Mouse (Mus musculus): Measurements from ENCODE around the gene Camk2g. TPM values are rescaled to one million over a fixed set of nuclear protein-coding genes. Genes with fewer than 3 reads are reported as not detected.

The Camk2g gene
- polyA plus RNA-seq, 1 experiment from 2014 or later: 48.8 TPM

DNA sequence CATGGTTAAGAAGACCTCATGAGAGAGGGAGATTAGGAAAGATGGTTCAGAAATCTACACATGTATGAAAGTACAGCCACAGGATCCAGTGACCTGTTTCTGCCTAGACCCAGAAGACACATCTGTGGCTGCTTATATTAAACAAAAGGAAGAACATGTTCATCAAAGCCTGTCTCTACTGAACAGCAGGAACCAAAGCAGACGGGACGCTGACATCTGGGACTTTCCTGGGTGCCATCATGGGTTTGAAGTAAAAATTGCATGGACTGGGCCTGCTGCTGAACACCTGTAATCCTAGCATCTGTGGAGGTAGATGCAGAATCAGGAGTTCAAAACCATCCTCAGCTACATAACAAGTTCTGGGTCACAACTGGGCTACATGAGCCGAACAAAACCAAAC, 34.6 kb upstream of the Camk2g start:
- DNase-seq (ENCODE audit: low spot score): no peak
- Histone ChIP-seq H3K27ac (no peak overlapping the region), H3K9me3 (no peaks in the 10 kb centered on the region), H3K36me3 (no peaks in the 10 kb centered on the region), H3K4me3 (no peak overlapping the region), H3K4me1 (replicated peaks) (no peaks in the 10 kb centered on the region), H3K27me3 (ENCODE audit: insufficient read depth, poor library complexity, severe bottlenecking) (no peaks in the 10 kb centered on the region)
- 87% methylated on average over 3 of the region's 3 CpGs for WGBS

DNA sequence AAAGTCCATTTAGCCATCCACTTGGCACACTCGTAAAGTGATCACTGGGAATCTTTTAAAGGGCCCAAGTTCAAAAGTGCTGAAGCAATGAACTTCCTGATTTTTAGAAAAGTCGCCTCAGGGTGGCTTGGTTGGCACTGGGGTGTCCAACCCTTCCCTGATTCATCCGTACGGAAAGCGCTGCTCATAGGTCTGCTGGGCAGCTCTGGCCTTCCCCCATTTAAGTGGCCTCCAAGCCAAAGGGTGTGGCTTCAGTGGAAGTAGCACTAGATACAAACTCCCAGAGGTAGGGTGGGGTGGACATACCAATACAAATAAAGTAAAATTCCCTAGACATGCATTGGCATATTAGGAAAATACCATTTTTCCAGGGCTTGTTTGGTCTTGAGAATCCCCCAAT, 33.6 kb upstream of the Camk2g start:
- no peaks in the 10 kb centered on the region for H3K9me3 ChIP-seq
- H3K4me1 ChIP-seq (replicated peaks): no peaks in the 10 kb centered on the region
- H3K36me3 ChIP-seq: no peaks in the 10 kb centered on the region
- WGBS: 90% methylated on average over 5 of the region's 5 CpGs
- no peak overlapping the region for H3K27ac ChIP-seq
- H3K27me3 ChIP-seq (ENCODE audit: insufficient read depth, poor library complexity, severe bottlenecking): no peaks in the 10 kb centered on the region
- H3K4me3 ChIP-seq: no peak overlapping the region
- no peak for DNase-seq (ENCODE audit: low spot score)

DNA sequence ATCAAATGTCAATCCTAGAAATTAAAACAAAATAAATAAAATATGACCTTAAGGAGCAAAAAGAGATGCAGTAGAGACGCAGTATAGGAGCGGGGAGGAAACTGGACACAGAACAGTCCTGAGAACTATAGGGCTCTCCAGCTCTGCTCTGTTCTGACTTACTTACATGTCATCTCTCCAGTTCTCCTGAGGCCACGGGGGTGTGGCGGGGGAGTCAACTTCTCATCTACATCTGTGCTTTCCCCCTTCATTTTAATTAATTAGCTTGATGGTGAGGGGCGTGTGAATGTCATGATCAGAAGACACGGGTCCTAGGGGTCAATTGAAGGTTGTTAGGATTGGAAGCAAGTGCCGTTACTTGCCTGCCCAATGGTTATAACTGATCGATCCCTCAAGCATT, 33.2 kb upstream of the Camk2g start:
- DNase-seq (ENCODE audit: low spot score): no peak
- WGBS: 86% methylated on average over 8 of the region's 8 CpGs
- H3K36me3 ChIP-seq: no peaks in the 10 kb centered on the region

DNA sequence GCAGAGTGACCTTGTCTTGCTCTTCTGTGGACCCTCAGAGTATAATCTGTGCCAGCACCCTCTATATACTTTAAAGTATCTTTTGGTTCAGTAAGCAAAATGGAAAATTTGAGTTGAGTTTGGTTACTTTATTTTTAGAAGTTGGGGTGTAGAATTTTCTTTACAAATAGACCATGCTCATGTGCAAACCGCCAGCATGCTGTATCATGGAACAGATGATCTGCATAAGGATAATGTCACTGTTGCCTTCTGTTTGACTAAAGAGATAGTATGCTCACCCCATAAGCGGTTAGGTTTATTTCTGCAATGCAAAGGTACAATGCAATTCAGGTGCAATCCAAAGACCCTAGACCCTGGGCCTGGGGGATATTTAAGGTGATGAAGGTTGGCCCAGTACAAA, 31.6 kb upstream of the Camk2g start:
- no peaks in the 10 kb centered on the region for H3K36me3 ChIP-seq
- H3K27ac ChIP-seq: no peak overlapping the region
- no peaks in the 10 kb centered on the region for H3K27me3 ChIP-seq (ENCODE audit: insufficient read depth, poor library complexity, severe bottlenecking)
- no peaks in the 10 kb centered on the region for H3K9me3 ChIP-seq
- DNase-seq (ENCODE audit: low spot score): no peak
- H3K4me1 ChIP-seq (replicated peaks): no peaks in the 10 kb centered on the region
- WGBS: 96% methylated on average over 2 of the region's 2 CpGs
- no peak overlapping the region for H3K4me3 ChIP-seq

More for the DNA sequence above, 33.2 kb upstream of the Camk2g start:
- no peak overlapping the region for H3K4me3 ChIP-seq
- no peaks in the 10 kb centered on the region for H3K9me3 ChIP-seq
- no peaks in the 10 kb centered on the region for H3K27me3 ChIP-seq (ENCODE audit: insufficient read depth, poor library complexity, severe bottlenecking)
- no peaks in the 10 kb centered on the region for H3K4me1 ChIP-seq (replicated peaks)
- H3K27ac ChIP-seq: no peak overlapping the region

DNA sequence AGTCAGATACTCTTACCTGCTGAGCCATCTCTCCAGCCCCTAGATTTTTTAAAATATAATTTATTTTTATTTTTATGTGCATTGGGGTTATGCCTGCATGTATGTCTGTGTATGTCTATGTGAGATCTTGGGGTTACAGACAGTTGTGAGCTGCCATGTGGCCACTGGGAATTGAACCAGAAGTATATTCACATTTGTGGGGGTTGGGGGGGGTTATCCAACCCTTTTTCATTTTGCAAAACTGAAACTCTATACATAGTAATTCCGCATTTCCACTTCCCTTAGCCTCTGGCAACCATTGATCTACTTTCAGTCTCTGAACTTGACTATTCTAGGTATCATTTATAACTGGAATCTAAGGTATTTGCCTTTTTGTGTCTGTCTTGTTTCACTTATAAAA, 30.6 kb upstream of the Camk2g start:
- no peak overlapping the region for H3K4me3 ChIP-seq
- DNase-seq (ENCODE audit: low spot score): no peak
- H3K4me1 ChIP-seq (replicated peaks): no peaks in the 10 kb centered on the region
- no peaks in the 10 kb centered on the region for H3K27me3 ChIP-seq (ENCODE audit: insufficient read depth, poor library complexity, severe bottlenecking)
- H3K27ac ChIP-seq: no peak overlapping the region
- WGBS: 92% methylated on average over 1 of the region's 1 CpGs
- H3K36me3 ChIP-seq: no peaks in the 10 kb centered on the region
- H3K9me3 ChIP-seq: no peaks in the 10 kb centered on the region

DNA sequence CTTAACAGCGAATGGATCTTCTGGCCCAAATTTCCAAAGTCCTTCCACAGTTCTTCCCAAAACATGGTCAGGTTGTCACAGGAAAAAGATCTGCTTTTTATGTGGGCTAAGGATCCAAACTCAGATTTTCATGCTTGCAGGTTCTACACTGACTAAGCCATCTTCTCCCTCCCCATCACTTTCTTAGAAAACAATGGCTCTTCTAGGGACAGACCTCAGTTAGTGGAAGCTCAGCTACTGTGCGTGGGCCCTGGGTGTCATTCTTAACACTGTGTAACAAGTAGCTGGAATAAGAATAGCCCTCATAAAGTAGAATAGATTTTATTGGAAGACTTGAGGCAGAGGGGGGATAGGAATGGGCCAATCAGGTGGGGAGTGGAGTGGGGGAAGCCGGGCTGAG, 21.6 kb upstream of the Camk2g start:
- 90% methylated on average over 3 of the region's 3 CpGs for WGBS
- no peaks in the 10 kb centered on the region for H3K27me3 ChIP-seq (ENCODE audit: insufficient read depth, poor library complexity, severe bottlenecking)
- no peak overlapping the region for H3K4me3 ChIP-seq
- H3K27ac ChIP-seq: no peak overlapping the region
- H3K9me3 ChIP-seq: 0 out of 2 replicates have a peak, but pooled peaks cover 7% of the 10 kb centered on the region
- no peaks in the 10 kb centered on the region; the same call in 1 of the 2 replicates for H3K4me1 ChIP-seq (replicated peaks)
- H3K36me3 ChIP-seq: no peaks in the 10 kb centered on the region
- DNase-seq (ENCODE audit: low spot score): no peak

DNA sequence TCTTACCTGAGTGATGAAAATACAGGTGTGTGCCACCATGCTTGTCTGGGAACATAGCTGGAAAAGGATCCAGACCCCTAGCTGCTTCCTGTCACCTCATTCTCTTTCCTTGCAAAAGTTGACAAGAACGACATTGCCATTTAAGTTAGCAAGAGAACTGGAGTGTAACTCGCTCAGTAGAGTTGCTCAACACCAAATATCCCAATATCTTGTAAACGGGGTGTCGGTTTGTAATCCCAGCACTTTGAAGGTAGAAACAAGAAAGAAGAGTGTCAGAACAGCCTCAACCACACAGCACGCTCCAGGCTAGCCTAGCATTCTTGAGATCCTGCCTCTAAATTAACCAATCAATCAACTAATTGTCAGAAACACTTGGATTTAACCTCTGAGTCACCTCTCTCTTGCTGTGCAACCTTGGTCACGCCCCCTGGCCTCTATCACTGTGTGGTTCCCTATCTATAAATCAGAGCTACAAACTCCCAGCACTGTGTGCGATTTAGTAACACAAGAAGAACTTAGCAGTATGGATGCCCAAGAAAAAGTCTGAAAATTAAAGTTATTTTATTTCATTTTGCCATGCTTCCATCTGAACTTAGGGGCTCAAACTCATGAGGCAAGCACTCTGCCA, 18.0 kb upstream of the Camk2g start:
- no peak overlapping the region for H3K27ac ChIP-seq
- no peaks in the 10 kb centered on the region; the same call in 1 of the 2 replicates for H3K4me1 ChIP-seq (replicated peaks)
- H3K36me3 ChIP-seq: no peaks in the 10 kb centered on the region
- H3K4me3 ChIP-seq: no peak overlapping the region
- 0 out of 2 replicates have a peak, but pooled peaks cover 7% of the 10 kb centered on the region for H3K9me3 ChIP-seq
- DNase-seq (ENCODE audit: low spot score): no peak
- 74% methylated on average over 7 of the region's 7 CpGs for WGBS
- no peaks in the 10 kb centered on the region for H3K27me3 ChIP-seq (ENCODE audit: insufficient read depth, poor library complexity, severe bottlenecking)

DNA sequence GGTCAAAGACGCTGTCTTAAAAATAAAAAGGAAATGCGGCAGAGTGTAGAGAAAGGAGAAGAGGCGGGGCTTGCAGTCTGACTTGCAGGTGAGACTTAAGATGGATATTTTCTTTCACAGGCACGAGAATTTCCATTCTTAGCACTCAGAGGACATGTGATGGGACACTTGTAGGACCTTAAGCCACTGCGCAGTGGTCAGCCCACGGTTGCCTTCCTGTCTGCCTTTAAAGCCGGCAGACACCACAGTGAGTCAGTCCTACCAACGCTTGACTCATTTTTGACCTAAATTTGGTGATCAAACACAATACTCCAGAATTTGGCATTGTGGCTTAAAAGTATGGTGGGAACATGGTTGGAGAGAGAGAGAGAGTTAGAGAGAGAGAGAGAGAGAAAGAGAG, 17.3 kb upstream of the Camk2g start:
- DNase-seq (ENCODE audit: low spot score): no peak
- H3K9me3 ChIP-seq: 0 out of 2 replicates have a peak, but pooled peaks cover 4% of the 10 kb centered on the region
- peaks cover under 1% of the 10 kb centered on the region; the same call in 1 of the 2 replicates for H3K4me1 ChIP-seq (replicated peaks)
- no peak overlapping the region for H3K27ac ChIP-seq
- no peak overlapping the region for H3K4me3 ChIP-seq
- H3K27me3 ChIP-seq (ENCODE audit: insufficient read depth, poor library complexity, severe bottlenecking): no peaks in the 10 kb centered on the region
- 90% methylated on average over 8 of the region's 8 CpGs for WGBS
- no peaks in the 10 kb centered on the region for H3K36me3 ChIP-seq

DNA sequence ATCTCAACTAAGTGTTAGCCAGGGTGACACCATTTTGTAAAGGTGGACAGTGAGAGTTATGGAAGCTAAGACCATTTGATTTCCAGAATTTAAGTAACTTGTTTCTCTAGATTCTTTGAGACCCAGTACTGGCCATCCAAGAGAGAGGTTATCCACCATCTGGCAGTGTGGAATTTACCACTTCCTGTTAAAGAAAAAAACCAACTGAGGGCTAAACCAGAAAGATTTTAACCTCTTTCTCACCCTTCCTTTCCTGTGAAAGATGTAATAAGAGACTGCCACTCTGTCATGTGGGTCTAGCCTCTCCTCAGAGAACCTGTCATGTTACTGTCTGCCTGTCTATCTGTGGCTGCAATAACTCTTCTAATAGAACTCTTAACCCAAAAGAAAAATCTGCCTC, 15.9 kb upstream of the Camk2g start:
- no peak overlapping the region for H3K4me3 ChIP-seq
- peaks cover 3% of the 10 kb centered on the region; the same call in 1 of the 2 replicates for H3K4me1 ChIP-seq (replicated peaks)
- H3K9me3 ChIP-seq: no peaks in the 10 kb centered on the region
- no peak overlapping the region for H3K27ac ChIP-seq
- DNase-seq (ENCODE audit: low spot score): no peak
- no peaks in the 10 kb centered on the region for H3K36me3 ChIP-seq
- no peaks in the 10 kb centered on the region for H3K27me3 ChIP-seq (ENCODE audit: insufficient read depth, poor library complexity, severe bottlenecking)

DNA sequence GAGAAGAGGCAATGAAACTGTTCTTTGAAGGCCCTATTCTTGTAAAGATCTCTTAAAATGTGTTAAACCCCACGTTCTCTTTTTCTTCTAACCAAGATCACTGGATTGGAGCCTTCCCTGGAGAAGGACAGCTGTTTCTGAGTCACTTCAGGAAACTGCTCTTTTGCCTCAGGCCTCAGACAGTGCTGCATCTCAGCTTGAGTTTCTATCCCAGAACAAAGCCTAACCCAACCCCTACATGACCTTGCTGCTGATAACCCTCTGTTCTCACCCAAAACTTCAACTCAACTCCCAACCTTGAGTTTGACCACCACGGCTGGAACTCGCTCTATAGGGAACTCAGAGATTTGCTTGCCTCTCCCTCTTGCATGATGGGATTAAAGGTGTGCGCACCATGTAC, 15.5 kb upstream of the Camk2g start:
- H3K36me3 ChIP-seq: no peaks in the 10 kb centered on the region
- H3K27ac ChIP-seq: no peak overlapping the region
- no peak for DNase-seq (ENCODE audit: low spot score)
- WGBS: 93% methylated on average over 4 of the region's 4 CpGs
- H3K9me3 ChIP-seq: no peaks in the 10 kb centered on the region
- H3K4me3 ChIP-seq: no peak overlapping the region
- no peaks in the 10 kb centered on the region for H3K27me3 ChIP-seq (ENCODE audit: insufficient read depth, poor library complexity, severe bottlenecking)
- H3K4me1 ChIP-seq (replicated peaks): peaks cover 3% of the 10 kb centered on the region; the same call in 1 of the 2 replicates

DNA sequence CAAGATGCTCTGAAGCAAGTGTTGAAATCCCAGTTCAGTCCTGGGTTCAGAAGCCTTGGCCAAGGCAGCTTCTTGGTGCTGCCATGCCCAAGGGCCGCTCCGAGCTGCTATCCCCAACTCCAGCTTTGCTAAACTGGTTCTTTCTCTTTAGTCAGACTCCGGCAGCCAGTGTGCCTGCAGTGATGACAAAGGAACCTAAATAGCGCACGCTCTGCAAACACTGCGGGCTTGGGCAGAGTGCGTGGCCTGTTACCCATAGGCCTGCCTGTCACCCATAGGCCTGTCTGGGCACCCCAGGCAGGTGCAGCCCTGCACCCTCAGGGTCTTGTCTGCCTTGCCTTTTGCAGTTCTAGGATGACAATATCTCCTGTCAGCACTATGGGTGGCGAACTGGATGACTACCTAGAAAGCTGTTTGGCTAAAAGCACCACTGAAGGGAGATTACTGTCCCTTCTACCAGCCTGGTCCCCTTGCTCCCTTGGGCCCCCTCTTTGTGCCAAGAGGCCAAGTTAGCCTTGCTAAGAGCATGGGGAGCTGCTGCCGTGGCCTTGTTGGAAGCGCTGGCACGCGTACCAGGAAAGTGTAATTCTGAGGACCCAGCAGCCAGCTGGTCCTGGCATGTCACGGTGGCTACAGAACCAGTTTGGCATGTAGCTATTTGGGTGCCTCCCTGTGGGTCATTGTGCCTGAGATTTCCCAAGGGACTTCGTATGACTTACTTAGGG, 12.4 kb upstream of the Camk2g start:
- Histone ChIP-seq H3K4me1 (replicated peaks) (0 out of 2 replicates have a peak, but pooled peaks cover 3% of the 10 kb centered on the region), H3K9me3 (no peaks in the 10 kb centered on the region), H3K27ac (no peak overlapping the region), H3K27me3 (ENCODE audit: insufficient read depth, poor library complexity, severe bottlenecking) (no peaks in the 10 kb centered on the region), H3K36me3 (no peaks in the 10 kb centered on the region), H3K4me3 (no peak overlapping the region)
- no peak for DNase-seq (ENCODE audit: low spot score)
- WGBS: 88% methylated on average over 14 of the region's 14 CpGs

DNA sequence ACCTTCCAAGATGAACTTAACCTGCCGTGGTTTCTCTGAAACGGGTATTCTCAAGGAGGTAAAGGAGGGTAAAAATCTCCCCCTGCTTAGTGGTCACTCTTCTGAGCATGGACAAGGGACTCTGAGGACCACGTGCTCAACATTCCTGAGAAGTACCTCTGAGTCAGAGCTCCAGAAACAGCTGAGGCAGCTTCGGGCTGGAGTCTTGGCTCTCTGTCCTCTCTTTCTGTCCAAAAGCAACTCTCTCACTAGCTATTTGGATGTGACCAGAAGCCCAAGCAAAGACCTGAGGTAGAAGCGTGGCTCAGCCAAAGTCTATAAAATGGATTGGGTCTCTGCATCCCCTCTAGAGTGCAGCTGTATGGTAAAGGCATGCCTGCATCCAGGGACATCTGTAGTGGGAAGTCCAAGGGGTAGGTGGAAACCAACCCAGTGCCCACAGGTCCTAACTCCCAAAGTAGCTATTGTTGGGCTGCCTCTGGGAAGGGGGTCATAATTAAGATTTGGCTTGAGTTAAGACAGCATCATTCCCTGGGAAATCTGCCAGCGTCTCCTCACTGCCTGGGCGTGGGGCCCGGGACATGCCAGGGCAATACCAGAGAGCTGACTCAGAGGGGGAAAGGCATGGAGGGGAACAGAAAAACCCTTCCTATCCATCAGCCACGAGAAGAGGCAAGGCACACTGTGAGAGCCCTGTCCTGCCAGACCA, 11.2 kb upstream of the Camk2g start:
- no peaks in the 10 kb centered on the region for H3K27me3 ChIP-seq (ENCODE audit: insufficient read depth, poor library complexity, severe bottlenecking)
- H3K4me3 ChIP-seq: no peak overlapping the region
- H3K27ac ChIP-seq: no peak overlapping the region
- WGBS: 84% methylated on average over 9 of the region's 9 CpGs
- H3K9me3 ChIP-seq: no peaks in the 10 kb centered on the region
- no peak for DNase-seq (ENCODE audit: low spot score)
- no peaks in the 10 kb centered on the region for H3K36me3 ChIP-seq
- 0 out of 2 replicates have a peak, but pooled peaks cover 3% of the 10 kb centered on the region for H3K4me1 ChIP-seq (replicated peaks)

DNA sequence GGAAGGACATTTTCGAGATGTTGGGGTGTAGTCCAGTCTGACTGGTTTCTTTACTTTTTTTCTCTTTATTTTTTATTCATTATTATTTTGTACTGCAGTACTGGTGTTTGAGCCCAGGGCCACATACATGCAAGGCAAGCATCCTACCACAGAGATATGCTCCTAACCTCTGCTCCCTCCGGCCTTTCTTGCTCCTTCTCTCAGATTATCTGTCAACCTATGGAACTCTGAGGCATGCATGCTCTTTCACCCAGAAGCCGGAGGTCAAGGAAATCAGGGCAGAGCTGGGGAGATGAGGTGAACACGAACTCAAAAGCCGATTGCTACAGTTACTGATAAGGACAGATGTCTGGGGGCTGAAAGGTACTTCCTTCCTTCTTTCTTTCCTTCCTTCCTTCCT, 10.6 kb upstream of the Camk2g start:
- H3K9me3 ChIP-seq: no peaks in the 10 kb centered on the region
- DNase-seq (ENCODE audit: low spot score): no peak
- H3K4me1 ChIP-seq (replicated peaks): 0 out of 2 replicates have a peak, but pooled peaks cover 3% of the 10 kb centered on the region
- H3K27me3 ChIP-seq (ENCODE audit: insufficient read depth, poor library complexity, severe bottlenecking): no peaks in the 10 kb centered on the region
- no peaks in the 10 kb centered on the region for H3K36me3 ChIP-seq
- 75% methylated on average over 5 of the region's 5 CpGs for WGBS
- no peak overlapping the region for H3K27ac ChIP-seq
- no peak overlapping the region for H3K4me3 ChIP-seq

Measured in hindbrain, embryonic 10.5 days (tissue).